Mouse (Mus musculus): Measurements from ENCODE around the gene Gjc1. TPM values are rescaled to one million over a fixed set of nuclear protein-coding genes. Genes with fewer than 3 reads are reported as not detected.
A peak's percentile ranks its signal among the peaks of the same experiment; 100 is the strongest.

Gene Gjc1
- total RNA-seq, 4 experiments from 2014 or later: 4.0 to 4.7 (median 4.1) TPM

DNA sequence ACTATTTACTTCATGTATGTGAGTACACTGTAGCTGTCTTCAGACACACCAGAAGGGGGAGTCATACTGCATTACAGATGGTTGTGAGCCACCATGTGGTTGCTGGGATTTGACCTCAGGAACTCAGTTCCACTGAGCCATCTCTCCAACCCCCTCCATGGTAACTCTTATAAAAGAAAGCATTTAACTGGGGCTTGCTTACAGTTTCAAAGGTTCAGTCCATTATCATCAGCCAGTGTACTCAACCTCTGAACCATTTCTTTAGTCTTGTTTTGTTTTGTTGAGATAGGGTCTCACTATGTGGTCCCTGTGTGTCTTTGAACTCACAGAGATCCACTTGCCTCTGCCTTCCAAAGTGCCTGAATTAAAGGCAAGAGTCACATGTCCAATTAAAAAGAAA lies 4.6 kb downstream of the Gjc1 start:
- no peak for DNase-seq (ENCODE audit: low spot score in 2 of 2)

- DNase-seq (ENCODE audit: low spot score in 2 of 2): peak in 1 of 2 experiments; percentile 17
These were observed 8.6 kb downstream of the Gjc1 start for GRCm38 (mm10) chr11:102810721-102811485.

DNA sequence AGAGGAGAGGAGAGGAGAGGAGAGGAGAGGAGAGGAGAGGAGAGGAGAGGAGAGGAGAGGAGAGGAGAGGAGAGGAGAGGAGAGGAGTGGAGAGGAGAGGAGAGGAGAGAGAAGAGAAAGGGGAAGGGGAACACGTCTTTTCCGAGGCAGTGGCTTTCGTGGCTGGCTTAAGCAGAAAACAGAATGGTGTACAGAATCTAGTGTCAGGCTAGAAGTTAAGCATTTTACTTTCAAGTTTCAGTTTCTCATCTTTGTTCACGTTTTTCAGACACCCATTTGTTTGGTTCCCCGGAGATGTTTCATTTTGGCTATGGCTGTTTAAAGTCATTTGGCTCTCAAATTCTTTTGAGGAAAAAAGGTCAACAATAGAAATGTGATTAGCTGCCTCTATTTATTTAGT lies 11.3 kb downstream of the Gjc1 start:
- no peak for DNase-seq (ENCODE audit: low spot score in 2 of 2)

DNA sequence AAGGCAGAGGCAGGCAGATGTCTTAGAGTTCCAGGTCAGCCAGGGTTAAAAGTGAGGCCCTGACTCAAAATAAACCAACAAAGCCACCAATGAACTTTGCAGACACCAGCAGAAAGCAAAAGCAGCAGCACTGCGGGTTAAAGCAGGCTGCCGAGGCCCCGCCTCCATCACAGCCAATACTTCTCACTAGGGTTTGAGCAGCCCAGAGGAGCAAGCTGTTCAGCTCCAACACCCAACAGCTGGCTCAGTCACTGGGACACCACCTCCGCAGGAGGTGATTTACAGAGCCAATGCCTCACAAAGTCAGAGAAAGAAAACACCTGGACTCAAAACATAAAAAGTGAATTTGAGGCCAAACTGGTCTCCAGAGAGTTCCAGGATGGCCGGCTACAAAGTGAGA lies 16.0 kb downstream of the Gjc1 start:
- no peak for DNase-seq (ENCODE audit: low spot score in 2 of 2)

GRCm38 (mm10) chr11:102794157-102794556 lies 25.3 kb downstream of the Gjc1 start:
- no peak for DNase-seq (ENCODE audit: low spot score in 2 of 2)

GRCm38 (mm10) chr11:102791682-102792445 lies 27.6 kb downstream of the Gjc1 start:
- DNase-seq (ENCODE audit: low spot score in 2 of 2): no peak

GRCm38 (mm10) chr11:102787688-102788177 lies 31.8 kb downstream of the Gjc1 start:
- DNase-seq (ENCODE audit: low spot score in 2 of 2): no peak

GRCm38 (mm10) chr11:102783443-102783842 lies 36.1 kb downstream of the Gjc1 start:
- DNase-seq (ENCODE audit: low spot score in 2 of 2): no peak

DNA sequence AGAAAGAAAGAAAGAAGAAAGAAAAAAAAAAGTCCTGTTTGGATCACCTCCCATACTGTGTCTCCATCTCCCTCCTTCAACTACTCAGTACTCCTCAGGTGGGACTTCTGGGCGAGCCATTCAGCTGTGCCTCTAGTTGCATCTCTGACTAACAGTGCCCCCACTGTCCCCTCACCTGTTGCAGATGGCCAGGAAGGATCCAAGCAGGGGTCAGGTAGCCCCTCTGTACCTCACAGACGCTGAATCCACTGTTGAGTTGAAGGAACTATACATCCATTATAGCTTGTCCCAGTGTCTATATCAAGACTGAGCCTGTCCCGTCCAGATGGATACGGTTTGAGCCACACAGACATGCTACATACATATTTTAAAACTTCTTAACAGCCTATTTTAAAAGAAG lies 38.0 kb downstream of the Gjc1 start:
- DNase-seq (ENCODE audit: low spot score in 2 of 2): no peak

DNA sequence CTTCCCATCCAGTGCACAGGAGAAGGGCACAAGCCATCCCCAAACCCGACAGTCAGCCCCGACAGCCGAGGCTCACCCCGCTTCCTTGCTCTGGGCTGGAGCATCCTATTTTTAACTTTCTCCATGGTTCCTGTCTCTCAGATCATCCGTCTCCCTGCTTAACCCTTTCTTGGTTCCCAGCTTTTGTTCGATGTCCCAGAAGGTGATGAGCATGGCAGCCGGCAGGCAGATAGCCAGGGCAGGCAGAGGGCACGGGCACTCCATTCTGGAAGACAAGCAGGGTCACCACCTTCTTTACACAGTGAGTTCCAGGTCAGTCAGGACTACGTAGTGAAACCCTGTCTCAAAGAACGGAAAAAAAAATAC lies 38.5 kb downstream of the Gjc1 start:
- DNase-seq (ENCODE audit: low spot score in 2 of 2): no peak

GRCm38 (mm10) chr11:102780271-102780985 lies 39.1 kb downstream of the Gjc1 start:
- DNase-seq (ENCODE audit: low spot score in 2 of 2): no peak

GRCm38 (mm10) chr11:102779824-102780223 lies 39.7 kb downstream of the Gjc1 start:
- DNase-seq (ENCODE audit: low spot score in 2 of 2): no peak

GRCm38 (mm10) chr11:102779081-102779638 lies 40.3 kb downstream of the Gjc1 start:
- DNase-seq (ENCODE audit: low spot score in 2 of 2): no peak

GRCm38 (mm10) chr11:102778597-102778996 lies 40.9 kb downstream of the Gjc1 start:
- no peak for DNase-seq (ENCODE audit: low spot score in 2 of 2)

- DNase-seq (ENCODE audit: low spot score in 2 of 2): no peak
These were observed 41.3 kb downstream of the Gjc1 start for GRCm38 (mm10) chr11:102778165-102778564.

DNA sequence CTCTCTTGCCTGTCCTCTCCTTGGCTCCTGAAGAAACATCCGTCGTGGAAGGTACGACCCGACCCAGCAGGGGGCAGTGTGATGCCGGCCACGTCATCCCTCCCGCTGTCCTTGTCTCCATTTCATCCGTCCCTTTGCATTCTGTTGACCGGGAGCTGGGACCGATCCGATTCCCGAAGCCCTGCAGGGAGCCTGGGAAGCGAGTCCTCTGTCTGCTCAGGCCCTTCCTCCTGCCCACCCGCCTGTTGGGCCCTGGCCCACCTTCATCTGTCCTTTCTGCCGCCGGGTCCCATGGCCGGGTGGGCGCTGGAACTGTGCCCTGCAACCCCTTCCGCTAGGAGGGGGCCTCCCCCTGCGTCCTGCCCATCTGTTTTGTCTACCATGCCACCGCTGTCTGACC lies 41.9 kb downstream of the Gjc1 start:
- peak; percentile 56 to 67 for DNase-seq (ENCODE audit: low spot score in 2 of 2)

DNA sequence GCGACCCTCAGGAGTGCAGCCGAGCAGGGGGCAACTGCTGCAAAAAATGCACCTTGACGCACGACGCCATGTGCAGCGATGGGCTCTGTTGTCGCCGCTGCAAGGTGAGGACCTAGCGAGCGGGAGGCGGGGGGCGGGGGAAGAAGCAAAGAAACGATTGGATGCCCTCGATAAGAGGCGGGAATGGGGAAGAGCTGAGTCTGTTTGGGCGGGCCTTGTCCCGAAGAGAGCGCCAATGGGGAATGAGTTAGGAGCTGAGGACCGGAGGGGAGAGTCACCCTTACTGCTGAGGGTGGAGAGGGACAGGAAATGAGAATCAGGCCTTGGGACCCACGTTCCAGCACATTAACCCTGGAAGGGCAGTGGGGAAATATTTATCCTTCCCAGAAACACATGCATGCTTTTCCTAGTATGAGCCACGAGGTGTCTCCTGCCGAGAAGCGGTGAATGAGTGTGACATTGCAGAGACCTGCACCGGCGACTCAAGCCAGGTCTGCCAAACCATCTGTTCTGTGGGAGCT lies 44.8 kb downstream of the Gjc1 start:
- peak; percentile 58 to 61 for DNase-seq (ENCODE audit: low spot score in 2 of 2)

- peak; percentile 70 to 89 for DNase-seq (ENCODE audit: low spot score in 2 of 2)
These were observed 45.5 kb downstream of the Gjc1 start for GRCm38 (mm10) chr11:102773713-102774611.

DNA sequence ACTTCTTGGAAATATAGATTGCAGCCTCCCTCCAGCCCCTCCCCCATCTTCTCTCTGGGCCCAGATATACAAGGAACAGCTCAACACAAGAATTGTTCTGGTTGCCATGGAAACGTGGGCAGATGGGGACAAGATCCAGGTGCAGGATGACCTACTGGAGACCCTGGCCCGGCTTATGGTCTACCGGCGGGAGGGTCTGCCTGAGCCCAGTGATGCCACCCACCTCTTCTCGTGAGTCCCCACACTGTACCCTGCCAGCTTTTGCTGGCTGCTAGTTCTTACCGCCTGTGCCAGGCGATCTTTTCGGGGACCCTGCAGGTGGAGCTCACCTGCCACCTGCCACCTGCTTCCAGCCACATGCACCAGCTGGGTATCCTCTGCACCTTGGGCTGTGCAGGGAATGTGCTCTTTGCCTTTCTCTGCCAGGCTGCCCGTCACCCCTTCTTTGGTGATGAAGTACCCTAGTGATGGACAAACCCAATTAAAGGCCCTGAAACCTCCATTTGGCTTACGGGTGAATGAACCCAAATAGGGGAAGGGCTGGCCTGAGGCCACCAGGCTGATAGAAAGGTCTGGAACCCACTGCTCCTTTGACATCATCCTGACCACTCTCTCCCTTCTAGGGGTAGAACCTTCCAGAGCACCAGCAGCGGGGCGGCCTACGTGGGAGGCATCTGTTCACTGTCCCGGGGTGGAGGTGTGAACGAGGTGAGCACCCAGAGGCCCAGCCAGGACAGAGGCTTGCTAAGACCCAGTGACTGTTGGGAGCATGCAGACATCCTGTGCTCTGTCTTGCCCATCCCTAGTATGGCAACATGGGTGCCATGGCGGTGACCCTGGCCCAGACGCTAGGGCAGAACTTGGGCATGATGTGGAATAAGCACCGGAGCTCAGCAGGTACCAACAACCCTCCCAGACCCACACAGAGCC lies 46.5 kb downstream of the Gjc1 start:
- peak in 1 of 2 experiments; percentile 12 for DNase-seq (ENCODE audit: low spot score in 2 of 2)

All from layer of hippocampus, adult 8-10 months (tissue).